ENCODE assay signal across 21 mouse cellular contexts in genomic region chr12:51543402-51543960, GRCm38 (mm10). TPM values are rescaled to one million over a fixed set of nuclear protein-coding genes. Genes with fewer than 3 reads are reported as not detected.
A peak's percentile ranks its signal among the peaks of the same experiment; 100 is the strongest.
DNase-seq lines count a peak whose midpoint lies in the region; ATAC-seq and TF ChIP-seq lines count a peak whose summit lies in the region.
"Had no signal": no experiment of that assay in that cellular context is flagged by ENCODE, and none has a peak within 500 bp of the region (broad histone marks: within the 10 kb centered on the region; RNA-seq: fewer than 3 reads in every experiment).

No protein-coding gene starts in this region.

- no peaks in the 10 kb centered on the region for H3K36me3 ChIP-seq in megakaryocyte, embryonic 14.5 days (replicated peaks; ENCODE audit: low read length)
- H3K36me3 ChIP-seq in CH12.LX (replicated peaks in 1 of 2; ENCODE audit: control insufficient read depth in 1 of 2, insufficient read depth in 1 of 2, low read length in 1 of 2): no peaks in the 10 kb centered on the region
- H3K36me3 ChIP-seq in liver, embryonic 12.5 days: no peaks in the 10 kb centered on the region
- H3K36me3 ChIP-seq: embryonic facial prominence, embryonic 13.5 days; forebrain, embryonic 12.5 days; heart, embryonic 10.5 days; hindbrain, embryonic 13.5 days had no signal

- H3K27ac ChIP-seq in CH12.LX (ENCODE audit: insufficient read depth, low read depth): no peak overlapping the region
- no peak overlapping the region for H3K27ac ChIP-seq in liver, embryonic 12.5 days
- H3K27ac ChIP-seq: embryonic facial prominence, embryonic 13.5 days; forebrain, embryonic 12.5 days; heart, embryonic 10.5 days; hindbrain, embryonic 13.5 days had no signal

- DNase-seq in A20 (ENCODE audit: low read depth, low spot score) (peak; percentile 17), CH12.LX (ENCODE audit: extremely low read depth) (no peak)
- DNase-seq in left cerebral cortex, postnatal 4 days: no peak
- DNase-seq: adrenal gland, postnatal 10 days; B cell, adult 2 months; cerebellum, adult 11-12 months; cerebellum, adult 9-10 months; cerebellum, postnatal 25 days; forebrain, postnatal 0 days; gastrocnemius, postnatal 14 days; heart, postnatal 10 days had no signal

- TF ChIP-seq POLR2A in CH12.LX (IDR thresholded peaks at IDR 0.05; ENCODE audit: low read depth, low read length): no peak

- WGBS in liver, embryonic 12.5 days (ENCODE audit: insufficient replicate concordance): 41% methylated on average over 9 of the region's 9 CpGs

- ATAC-seq in megakaryocyte, adult 5-6 weeks (ENCODE audit: poor library complexity, severe bottlenecking): no peak
- ATAC-seq in inflammation-experienced regulatory T-cells, adult 6 months: peak; percentile 63
- ATAC-seq in liver, embryonic 12.5 days: no peak
- ATAC-seq: forebrain, postnatal 0 days; intestine, postnatal 0 days had no signal

- peaks cover 6% of the 10 kb centered on the region for H3K4me1 ChIP-seq in megakaryocyte, embryonic 14.5 days
- peaks cover 0 to 8% of the 10 kb centered on the region in 2 experiments; a peak in 1 of 4 replicates for H3K4me1 ChIP-seq in CH12.LX (ENCODE audit: control insufficient read depth in 1 of 2, insufficient read depth in 2 of 2)
- H3K4me1 ChIP-seq in liver, embryonic 12.5 days: no peaks in the 10 kb centered on the region
- H3K4me1 ChIP-seq: embryonic facial prominence, embryonic 13.5 days; forebrain, embryonic 12.5 days; heart, embryonic 10.5 days; hindbrain, embryonic 13.5 days had no signal

- no peak for TF ChIP-seq CTCF in CH12.LX (conservative IDR thresholded peaks at IDR 0.05 in 1 of 2, IDR thresholded peaks at IDR 0.05 in 1 of 2; ENCODE audit: low read depth in 2 of 2, low read length in 2 of 2)

- H3K4me2 ChIP-seq in CH12.LX (ENCODE audit: insufficient read depth, low read depth, poor library complexity, severe bottlenecking): no peak overlapping the region
- no peak overlapping the region for H3K4me2 ChIP-seq in liver, embryonic 12.5 days
- H3K4me2 ChIP-seq: embryonic facial prominence, embryonic 13.5 days; forebrain, embryonic 12.5 days; hindbrain, embryonic 13.5 days had no signal

- H3K4me3 ChIP-seq in megakaryocyte, embryonic 14.5 days (replicated peaks): peak overlapping the region; percentile 23
- H3K4me3 ChIP-seq in CH12.LX (replicated peaks in 1 of 3; ENCODE audit: low read depth in 2 of 3, low read length in 2 of 3, poor library complexity in 1 of 3): no peak overlapping the region
- no peak overlapping the region for H3K4me3 ChIP-seq in liver, embryonic 12.5 days
- H3K4me3 ChIP-seq: embryonic facial prominence, embryonic 13.5 days; forebrain, embryonic 12.5 days; heart, embryonic 10.5 days; hindbrain, embryonic 13.5 days had no signal

- no peaks in the 10 kb centered on the region for H3K27me3 ChIP-seq in megakaryocyte, embryonic 14.5 days (replicated peaks)
- no peaks in the 10 kb centered on the region for H3K27me3 ChIP-seq in CH12.LX (replicated peaks)
- no peaks in the 10 kb centered on the region for H3K27me3 ChIP-seq in liver, embryonic 12.5 days (replicated peaks)
- H3K27me3 ChIP-seq: embryonic facial prominence, embryonic 13.5 days; forebrain, embryonic 12.5 days; hindbrain, embryonic 13.5 days had no signal

- no peak for TF ChIP-seq EP300 in CH12.LX (IDR thresholded peaks at IDR 0.05; ENCODE audit: low read length)

- H3K9ac ChIP-seq in CH12.LX (ENCODE audit: insufficient read depth, low read depth): no peak overlapping the region
- H3K9ac ChIP-seq in liver, embryonic 12.5 days: no peak overlapping the region
- H3K9ac ChIP-seq: embryonic facial prominence, embryonic 13.5 days; forebrain, embryonic 12.5 days; forebrain, postnatal 0 days; hindbrain, embryonic 13.5 days had no signal

- H3K9me3 ChIP-seq in megakaryocyte, embryonic 14.5 days: peaks cover 14% of the 10 kb centered on the region
- peaks cover 5% of the 10 kb centered on the region for H3K9me3 ChIP-seq in CH12.LX (replicated peaks; ENCODE audit: low read length)
- no peaks in the 10 kb centered on the region for H3K9me3 ChIP-seq in liver, embryonic 12.5 days (replicated peaks)
- H3K9me3 ChIP-seq: embryonic facial prominence, embryonic 13.5 days; forebrain, embryonic 12.5 days; heart, embryonic 10.5 days had no signal

- no peaks in the 10 kb centered on the region for H3K79me2 ChIP-seq in CH12.LX (replicated peaks; ENCODE audit: control insufficient read depth, extremely low read depth, insufficient read depth, poor library complexity, severe bottlenecking)

- intact Hi-C loops in left cerebral cortex, postnatal 4 days (cut with DNase I): no loop called here

- TF ChIP-seq RAD21 in CH12.LX (IDR thresholded peaks at IDR 0.05; ENCODE audit: low read depth, low read length): no peak; the same call in 1 of the 2 replicates

- dilution Hi-C loops in CH12.LX (cut with MboI; ENCODE audit: extremely low pct_ligation_motif_present, extremely low pct_unique_long_range_greater_than_20kb, low sequenced_read_pairs): no loop called here

- in situ Hi-C loops in CH12.LX (cut with MboI; ENCODE audit: low pct_ligation_motif_present, low pct_unique_long_range_greater_than_20kb, low sequenced_read_pairs): no loop called here

TF ChIP-seq in CH12.LX, 34 proteins besides CTCF, POLR2A, EP300 and RAD21:
- TF ChIP-seq MEF2A (IDR thresholded peaks at IDR 0.05; ENCODE audit: borderline replicate concordance, low read depth, low read length) (no peak), ELF1 (IDR thresholded peaks at IDR 0.05; ENCODE audit: low read depth, low read length) (no peak), MAFK (IDR thresholded peaks at IDR 0.05; ENCODE audit: insufficient replicate concordance, low read length) (peak; percentile 53; the same call in 1 of the 2 replicates)
TF ChIP-seq in CH12.LX: peak in this region for 1.

RNA-seq across cellular contexts. Expression of gene Coch, which starts 49.7 kb away (rescaled TPM):
- polyA plus RNA-seq in megakaryocyte, embryonic 14.5 days (2012; ENCODE audit: insufficient read depth, low replicate concordance): 3.1 TPM in 1 of 2 replicates, not detected in the other
- total RNA-seq in megakaryocyte, adult 5-6 weeks (2015): not detected in 2 replicates
- not detected in 2 replicates for total RNA-seq in megakaryocyte, adult 5-6 weeks (2017)
- total RNA-seq in CH12.LX (2012; rRNA removed) (not detected in 2 replicates), CH12.LX (2014; rRNA removed) (not detected in 2 replicates)
- polyA plus RNA-seq in CH12.LX (2012; ENCODE audit: insufficient read length, low read depth): not detected in 2 replicates
- polyA plus RNA-seq in inflammation-experienced regulatory T-cells, adult 6 months (2017; shearing (Covaris generic)): 1 to 10 TPM in 2 of 3 experiments, under 1 TPM in 1; 0.91 to 4.0 (median 1.1) TPM
- 0.24 and 0.32 TPM in 2 replicates for polyA plus RNA-seq in liver, embryonic 12.5 days (2016; fragmentation: Nextera tagmentation; extraction: Ambion mirVana)
- total RNA-seq in left cerebral cortex, postnatal 4 days (2021): 10 to 100 TPM; 20.5 to 22.7 TPM
- total RNA-seq: hematopoietic stem cell, adult 5-6 weeks had no signal
